Mouse (Mus musculus): ENCODE measurements at regions not wholly inside any gene's neighbourhood (a gene's known extent, or its start where the extent isn't known, plus 50 kb on each side); places are given as distances from the start of the nearest gene placed in this dataset.

DNA sequence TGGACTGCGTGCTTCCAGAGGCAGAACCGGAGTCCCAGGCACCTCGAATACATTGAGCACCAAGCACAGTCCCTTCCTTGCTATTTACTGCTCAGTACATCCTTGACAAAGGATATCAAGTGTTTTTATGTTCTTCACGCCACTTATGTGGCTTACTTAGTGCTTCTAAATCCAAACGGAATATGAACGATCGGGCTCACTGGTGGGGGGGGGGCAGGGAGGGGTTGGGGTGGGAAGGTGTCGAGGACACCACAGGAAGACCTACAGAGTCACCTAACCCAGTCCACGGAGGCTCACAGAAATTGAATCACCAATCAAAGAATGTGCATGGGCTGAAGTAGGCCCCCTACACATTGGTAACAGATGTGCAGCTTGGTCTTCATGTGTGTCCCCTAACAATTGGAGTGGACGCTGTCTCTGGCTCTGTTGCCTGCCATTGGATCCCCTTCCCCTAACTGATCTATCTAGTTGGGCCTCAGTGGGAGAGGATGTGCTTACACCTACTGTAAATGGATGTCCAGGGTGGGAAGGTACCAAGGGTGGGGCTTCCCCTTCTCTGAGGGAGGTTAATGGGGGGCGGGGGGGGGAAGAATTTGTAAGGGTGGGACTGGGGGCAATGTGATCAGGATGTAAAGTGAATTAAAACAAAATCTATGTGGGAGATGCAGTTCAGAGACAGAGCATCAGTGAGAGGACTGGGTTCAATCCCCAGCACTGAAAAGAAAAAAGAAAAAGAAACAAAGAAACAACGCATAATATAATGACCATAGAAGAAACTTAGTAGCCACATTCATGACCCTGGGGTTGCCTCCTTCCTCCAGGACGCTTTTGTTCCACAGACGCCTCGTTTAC lies 99.1 kb upstream of the Cpm start:
- TF ChIP-seq CTCF (IDR thresholded peaks at IDR 0.05; ENCODE audit: control insufficient read depth, insufficient read depth, insufficient replicate concordance, low read depth, low read length) (no peak), POLR2A (IDR thresholded peaks at IDR 0.05; ENCODE audit: control insufficient read depth, low read depth, low read length) (no peak)

Data from testis, adult 2 months (tissue).